Mouse (Mus musculus): ENCODE results near the gene Ghrhr.

- TF ChIP-seq EP300 (IDR thresholded peaks at IDR 0.05) (no peak), CTCF (IDR thresholded peaks at IDR 0.05) (no peak)
Measured at GRCm38 (mm10) chr6:55377461-55377860, 1.4 kb downstream of the Ghrhr start.
